Mouse (Mus musculus): ENCODE measurements at regions not wholly inside any gene's neighbourhood (a gene's known extent, or its start where the extent isn't known, plus 50 kb on each side); places are given as distances from the start of the nearest gene placed in this dataset.

GRCm38 (mm10) chr7:129936731-129937130, 345.1 kb downstream of the Wdr11 start:
- DNase-seq, result no peak

DNA sequence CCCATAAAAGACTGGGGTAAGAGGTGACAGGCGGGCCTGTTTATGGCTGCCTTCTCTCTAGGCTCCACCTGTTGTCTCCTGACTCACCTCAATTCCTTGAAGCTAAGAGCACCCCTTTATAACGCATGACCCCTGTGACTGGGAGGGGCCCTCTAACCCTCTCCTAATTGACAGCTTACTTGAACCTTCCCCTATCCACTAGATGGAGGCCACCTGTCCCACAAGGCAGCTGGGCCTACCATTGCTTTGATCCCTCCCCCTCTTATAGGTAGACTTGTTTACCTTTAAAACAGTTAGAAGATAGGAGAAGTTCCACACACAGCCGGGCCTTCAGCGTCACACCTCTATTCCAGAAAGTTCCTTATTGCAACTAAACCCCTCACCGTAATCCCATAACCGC, 346.1 kb downstream of the Wdr11 start:
- no peak for DNase-seq

DNA sequence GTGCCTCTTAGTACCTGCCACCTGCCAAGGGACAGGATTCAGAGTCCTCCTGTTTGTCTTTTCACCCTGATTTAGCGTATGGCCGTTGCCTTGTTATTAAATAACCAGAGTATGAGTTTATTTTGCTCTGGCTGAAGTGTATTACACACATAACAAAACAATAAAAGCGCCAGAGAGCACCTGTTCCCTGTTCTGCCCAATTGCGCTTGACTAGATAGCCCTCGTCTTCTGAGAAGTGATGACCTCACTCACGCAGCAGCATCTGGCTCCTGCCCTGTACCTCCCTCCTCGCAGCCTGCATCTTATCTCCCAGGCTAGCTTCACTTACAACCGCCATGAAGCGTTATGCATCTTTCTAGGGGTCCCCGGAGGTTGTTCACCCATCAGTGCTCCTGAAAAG, 346.5 kb downstream of the Wdr11 start:
- no peak for DNase-seq

DNA sequence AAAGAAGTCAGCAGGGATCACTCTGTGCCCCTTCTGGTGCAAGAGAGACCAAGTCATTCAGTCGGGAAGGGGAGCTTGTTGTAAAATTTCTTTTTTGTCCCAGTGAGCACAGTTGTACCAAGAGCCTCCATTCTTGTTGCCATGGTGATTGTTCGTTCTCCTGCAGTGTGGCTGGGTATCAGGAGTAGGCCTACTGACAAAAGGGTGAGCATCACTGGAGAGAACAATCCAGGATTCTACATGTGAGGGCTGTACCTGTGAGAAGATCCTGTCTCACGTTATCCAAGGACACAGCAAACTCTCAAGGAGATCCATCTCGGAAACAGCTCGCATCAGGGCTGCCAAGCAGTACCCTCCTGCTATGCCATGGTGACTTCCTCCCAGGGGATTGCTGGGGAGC, 347.6 kb downstream of the Wdr11 start:
- DNase-seq, result no peak

DNA sequence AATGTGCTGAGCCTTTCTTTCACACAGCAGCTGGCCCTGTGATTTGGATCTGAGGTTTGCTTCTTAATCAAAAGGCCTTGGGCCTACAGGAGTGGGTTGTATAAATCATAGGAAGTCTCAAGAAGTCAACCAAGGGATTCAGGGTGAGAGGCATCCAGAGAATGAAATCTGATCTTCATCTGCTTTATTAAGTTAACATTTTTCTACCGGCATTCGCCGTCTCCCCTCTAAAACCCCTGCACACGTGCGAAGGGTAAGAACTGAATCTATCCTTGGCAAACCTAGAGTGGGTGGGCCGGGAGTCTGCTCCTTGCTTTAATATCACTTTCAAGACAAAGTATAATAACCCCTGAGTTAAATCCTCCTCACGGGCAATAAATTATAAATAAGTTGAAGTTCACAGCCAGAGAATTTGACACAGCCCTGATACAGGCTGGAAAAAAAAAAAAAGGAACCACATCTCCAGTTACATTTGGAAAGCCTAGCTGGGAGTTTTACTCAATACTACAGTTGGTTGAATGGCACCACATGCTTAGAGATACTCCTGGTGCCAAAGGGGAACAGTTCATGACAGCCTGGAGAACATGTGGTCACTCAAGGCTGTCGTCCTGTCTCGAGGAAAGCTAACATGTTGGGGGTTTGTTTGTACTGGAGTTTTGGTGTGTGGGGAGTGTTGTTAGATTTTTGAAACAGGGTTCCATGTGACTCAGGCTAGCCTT, 349.8 kb downstream of the Wdr11 start:
- DNase-seq, result no peak

DNA sequence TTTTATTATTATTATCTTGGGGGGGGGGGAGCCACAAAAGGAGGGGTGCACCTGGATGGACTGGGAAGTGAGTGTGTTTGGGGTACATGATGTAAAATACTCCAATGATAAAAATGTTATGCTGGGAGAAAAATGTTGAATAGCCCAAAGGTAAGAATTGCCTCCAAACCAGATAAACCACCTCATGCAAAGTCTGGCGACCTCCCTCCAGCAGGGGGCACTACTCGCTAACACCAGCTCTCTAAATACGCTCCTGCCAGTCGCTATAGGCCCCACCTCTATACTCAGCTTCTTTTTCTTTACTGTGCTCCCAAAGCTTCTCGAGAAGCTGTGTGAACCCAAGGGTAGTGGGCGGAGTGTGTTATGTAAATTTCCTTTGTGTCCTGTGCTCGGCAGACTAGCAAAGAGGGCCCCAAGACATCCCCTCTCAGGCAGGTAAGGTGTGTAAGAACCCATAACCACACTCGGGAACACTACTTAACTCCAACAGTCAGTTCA, 357.0 kb downstream of the Wdr11 start:
- DNase-seq, result no peak

DNA sequence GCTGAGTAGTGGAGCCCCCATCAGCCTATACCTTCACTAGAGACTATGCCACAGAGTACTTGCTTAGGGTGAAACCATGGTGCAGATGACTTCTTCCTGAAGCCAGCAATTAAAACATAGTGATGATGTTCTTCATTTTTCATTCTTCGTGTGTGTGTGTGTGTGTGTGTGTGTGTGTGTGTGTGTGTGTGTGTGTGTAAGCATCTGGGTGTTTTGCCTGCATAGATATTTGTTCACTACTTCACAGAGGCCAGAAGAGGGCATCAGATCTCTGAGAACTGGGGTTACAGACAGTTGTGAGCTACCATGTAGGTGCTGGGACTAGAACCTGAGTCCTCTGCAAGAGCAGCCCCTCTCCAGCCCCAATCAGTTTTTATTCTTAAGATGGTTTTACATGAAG, 358.8 kb downstream of the Wdr11 start:
- DNase-seq, result no peak

GRCm38 (mm10) chr7:129958379-129958778, 366.7 kb downstream of the Wdr11 start:
- DNase-seq, result no peak

DNA sequence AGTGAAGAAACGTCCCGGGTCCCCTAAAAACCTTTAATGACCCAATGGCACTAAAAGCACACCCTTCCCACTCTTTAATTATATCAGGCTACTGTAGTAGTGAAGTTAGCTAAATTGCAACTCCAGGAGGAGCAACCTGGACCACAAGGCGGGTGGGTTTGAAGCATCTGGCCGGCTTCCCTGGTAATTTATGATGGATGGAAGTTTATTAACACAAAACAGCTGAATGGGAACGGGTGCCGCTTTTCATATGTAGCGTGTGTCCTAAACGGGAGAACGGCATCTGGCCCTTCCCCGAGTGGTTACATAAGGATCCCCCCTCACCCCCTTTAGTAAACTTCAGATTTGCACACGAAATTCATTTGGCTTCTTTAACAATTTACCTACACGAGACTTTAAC, 370.9 kb downstream of the Wdr11 start:
- DNase-seq, result no peak

GRCm38 (mm10) chr7:129964192-129964591, 372.5 kb downstream of the Wdr11 start:
- no peak for DNase-seq

DNA sequence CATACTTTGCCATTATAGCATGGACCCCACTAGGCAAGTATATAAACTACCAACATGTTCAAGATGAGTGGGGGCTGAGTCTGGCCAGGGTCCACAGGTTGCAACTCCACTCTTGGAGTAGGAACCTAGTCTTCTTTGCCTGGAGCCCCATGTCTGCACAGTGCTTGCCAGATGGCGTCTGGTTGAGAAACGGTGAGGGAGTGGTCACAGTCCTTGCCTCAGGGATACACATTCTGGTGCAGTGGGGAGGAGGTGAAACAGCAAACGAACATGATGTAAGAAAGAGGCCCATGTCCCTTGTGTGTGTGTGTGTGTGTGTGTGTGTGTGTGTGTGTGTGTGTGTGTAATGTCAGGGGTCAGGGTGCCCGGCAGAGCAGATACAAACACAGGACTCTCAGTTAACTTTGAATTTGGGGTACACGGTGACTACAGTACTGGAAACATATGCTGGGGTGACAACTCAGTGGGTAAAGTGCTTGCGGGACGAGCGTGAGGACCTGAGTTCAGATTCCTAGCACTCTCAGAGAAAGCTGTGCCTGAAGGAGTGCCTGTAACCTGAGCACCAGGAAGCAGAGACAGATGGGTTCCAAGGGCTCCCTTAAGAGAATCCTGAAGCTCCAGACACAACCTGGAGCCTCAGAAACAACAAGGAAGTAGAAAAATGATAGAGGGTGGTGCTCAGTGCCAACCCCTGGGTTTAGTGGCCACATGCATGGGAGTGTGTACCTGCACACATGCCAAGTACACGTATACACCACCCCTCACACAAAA, 373.8 kb downstream of the Wdr11 start:
- no peak for DNase-seq

DNA sequence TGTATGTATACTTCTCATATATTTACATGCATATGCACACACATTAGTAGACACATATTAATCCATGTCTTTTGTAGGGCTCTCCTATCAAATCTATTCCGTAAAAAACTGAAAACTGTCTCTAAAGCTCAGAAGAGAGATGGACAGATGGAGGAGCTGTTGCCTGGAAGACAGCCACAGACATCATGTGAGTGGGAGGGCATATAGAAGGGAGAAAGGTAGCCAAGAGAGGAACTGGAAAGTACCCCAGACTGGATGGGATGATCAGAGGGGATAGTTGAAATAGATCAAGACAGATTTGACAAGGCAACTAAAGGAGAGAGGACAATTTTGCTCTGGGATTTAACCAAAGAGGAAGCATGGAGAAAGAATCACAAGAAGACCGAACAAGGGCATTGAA, 375.1 kb downstream of the Wdr11 start:
- no peak for DNase-seq

GRCm38 (mm10) chr7:129970201-129970600, 378.5 kb downstream of the Wdr11 start:
- DNase-seq, result no peak

DNA sequence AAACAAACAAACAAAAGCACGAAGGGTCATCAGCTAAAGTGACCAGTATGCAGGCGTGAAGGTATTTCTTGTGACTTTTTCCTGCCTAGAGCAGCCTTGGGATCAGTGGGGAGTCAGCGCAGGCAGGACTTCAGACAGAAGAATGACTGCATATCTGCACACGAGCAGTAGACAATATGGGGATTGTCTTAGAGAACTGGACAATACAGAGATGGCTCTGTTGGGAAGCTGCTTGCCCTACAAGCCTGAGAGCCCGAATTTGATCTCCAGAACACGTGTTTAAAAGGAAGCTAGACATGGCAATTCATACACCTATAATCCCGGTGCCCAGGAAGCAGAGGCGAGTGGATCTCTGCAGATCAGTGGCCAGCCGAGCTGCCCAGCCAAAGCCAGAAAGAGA, 382.5 kb downstream of the Wdr11 start:
- no peak for DNase-seq

- no peak for DNase-seq
These were observed 383.2 kb downstream of the Wdr11 start for GRCm38 (mm10) chr7:129974837-129975236.

- DNase-seq, result no peak
These were observed 384.3 kb downstream of the Wdr11 start for GRCm38 (mm10) chr7:129975781-129976514.

GRCm38 (mm10) chr7:129978576-129978975, 386.9 kb downstream of the Wdr11 start:
- no peak for DNase-seq

GRCm38 (mm10) chr7:129979337-129979736, 387.7 kb downstream of the Wdr11 start:
- no peak for DNase-seq

DNA sequence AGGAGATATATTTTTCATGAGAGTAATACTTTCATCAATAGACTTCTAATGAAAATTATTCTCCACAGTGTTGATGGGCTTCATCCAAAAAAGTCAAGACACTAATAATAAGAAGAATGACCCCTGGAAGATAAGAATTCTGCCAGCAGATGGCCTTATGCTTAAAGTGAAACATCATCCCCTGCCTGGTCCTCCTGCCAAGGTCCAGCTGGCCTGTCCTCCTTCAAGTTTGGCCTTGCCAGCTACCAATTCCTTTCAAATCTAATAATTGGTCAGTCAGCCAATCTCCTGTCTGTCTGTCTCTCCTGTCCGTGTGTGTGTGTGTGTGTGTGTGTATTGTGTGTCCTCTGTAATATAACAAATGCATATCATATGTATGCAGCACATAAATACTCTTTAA, 388.8 kb downstream of the Wdr11 start:
- no peak for DNase-seq

DNA sequence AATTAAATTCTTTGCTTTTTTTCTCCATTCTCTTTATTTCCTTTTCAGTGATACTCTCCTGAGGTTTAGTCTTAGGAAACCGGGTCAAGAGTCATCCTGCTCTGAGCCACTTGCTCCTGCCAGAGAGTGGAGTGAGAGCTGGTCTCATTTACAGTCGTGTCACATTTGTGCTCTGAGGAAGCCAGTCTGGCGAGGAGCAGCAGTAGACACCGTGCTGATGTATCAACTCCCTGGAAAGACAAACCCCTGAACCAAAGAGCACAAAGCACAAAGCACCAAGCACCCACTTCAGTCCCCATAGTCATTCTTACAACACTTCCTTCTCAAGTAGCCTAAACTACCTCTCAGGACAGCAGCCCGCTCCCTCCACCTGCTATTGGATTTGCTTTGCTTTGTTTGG, 390.7 kb downstream of the Wdr11 start:
- no peak for DNase-seq

DNA sequence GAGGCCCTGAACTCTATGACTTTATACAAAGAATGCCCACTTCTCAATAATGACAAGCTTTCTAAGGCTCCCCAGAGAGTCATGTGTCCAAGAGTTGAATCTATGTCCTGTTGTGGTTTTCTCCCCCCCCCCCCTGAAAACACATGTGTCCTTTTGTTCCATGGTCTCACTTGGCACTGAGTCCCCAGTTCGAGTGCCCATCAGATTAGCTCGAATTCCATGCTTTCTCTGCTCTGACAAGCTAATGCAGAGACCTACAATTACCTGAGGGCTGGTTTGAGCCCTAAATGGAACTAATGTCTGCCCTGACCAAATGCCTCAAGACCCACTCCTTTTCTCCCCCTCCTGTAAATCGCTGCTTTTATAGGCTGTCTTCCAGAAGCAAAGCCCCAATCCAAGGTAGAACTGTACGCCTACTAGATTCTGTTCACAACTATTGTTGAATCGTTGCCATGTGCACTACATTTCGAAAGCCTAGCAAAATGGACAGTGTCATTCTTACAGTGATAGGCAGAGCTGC, 392.0 kb downstream of the Wdr11 start:
- no peak for DNase-seq

- DNase-seq, result no peak
These were observed 392.7 kb downstream of the Wdr11 start for GRCm38 (mm10) chr7:129984367-129984766.

DNA sequence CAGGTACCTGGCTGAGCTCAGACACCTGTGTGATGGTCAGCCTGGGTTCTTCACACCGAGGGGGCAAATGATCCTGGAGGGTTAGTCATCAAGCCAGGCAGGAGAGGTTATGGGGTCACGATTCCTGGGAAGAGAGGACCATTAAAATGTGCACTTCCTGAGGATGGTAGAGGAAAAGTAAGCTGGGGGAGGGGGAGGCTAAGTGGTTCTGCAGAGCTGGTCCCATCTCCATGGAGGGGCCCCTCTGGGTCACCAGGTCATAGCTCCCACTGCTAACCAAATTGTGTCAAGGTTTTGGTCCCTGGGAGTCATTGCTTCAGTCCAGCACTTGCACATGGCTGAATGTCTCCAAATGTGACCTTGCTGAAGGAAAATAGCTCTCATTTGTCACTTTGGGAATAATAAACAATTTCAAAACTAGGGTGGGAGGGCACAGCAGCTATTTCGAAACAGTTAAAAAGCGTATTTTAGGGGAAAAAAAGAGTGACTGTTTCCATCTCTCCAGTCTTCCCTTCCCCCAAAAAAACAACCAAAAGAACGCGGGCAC, 395.5 kb downstream of the Wdr11 start:
- DNase-seq, result no peak

Data from spleen, adult 18-20 months (tissue).